Mouse (Mus musculus): Measurements from ENCODE around the gene Prr12. TPM values are rescaled to one million over a fixed set of nuclear protein-coding genes. Genes with fewer than 3 reads are reported as not detected.

The Prr12 gene
- polyA plus RNA-seq, 1 experiment, result 20.5 TPM

GRCm38 (mm10) chr7:45052181-45052861, 360 bp downstream of the Prr12 start:
- peak in 1 of 2 experiments; percentile 59 for DNase-seq (ENCODE audit: extremely low spot score in 1 of 2, low spot score in 1 of 2)

- no peak for DNase-seq (ENCODE audit: extremely low spot score in 1 of 2, low spot score in 1 of 2)
Measured at GRCm38 (mm10) chr7:45051601-45051974, 1.1 kb downstream of the Prr12 start.

GRCm38 (mm10) chr7:45050945-45051600, 1.6 kb downstream of the Prr12 start:
- DNase-seq (ENCODE audit: extremely low spot score in 1 of 2, low spot score in 1 of 2), result peak; percentile 78 to 79

GRCm38 (mm10) chr7:45048923-45049657, 3.6 kb downstream of the Prr12 start:
- no peak for DNase-seq (ENCODE audit: extremely low spot score in 1 of 2, low spot score in 1 of 2)

- DNase-seq (ENCODE audit: extremely low spot score in 1 of 2, low spot score in 1 of 2), result no peak
Measured at GRCm38 (mm10) chr7:45048001-45048890, 4.4 kb downstream of the Prr12 start.

GRCm38 (mm10) chr7:45047491-45047890, 5.2 kb downstream of the Prr12 start:
- DNase-seq (ENCODE audit: extremely low spot score in 1 of 2, low spot score in 1 of 2), result no peak

- no peak for DNase-seq (ENCODE audit: extremely low spot score in 1 of 2, low spot score in 1 of 2)
Measured at GRCm38 (mm10) chr7:45046853-45047350, 5.8 kb downstream of the Prr12 start.

- DNase-seq (ENCODE audit: extremely low spot score in 1 of 2, low spot score in 1 of 2), result no peak
Measured at GRCm38 (mm10) chr7:45045741-45046140, 6.9 kb downstream of the Prr12 start.

- DNase-seq (ENCODE audit: extremely low spot score in 1 of 2, low spot score in 1 of 2), result no peak
Measured at GRCm38 (mm10) chr7:45043307-45043706, 9.4 kb downstream of the Prr12 start.

GRCm38 (mm10) chr7:45040851-45041250, 11.8 kb downstream of the Prr12 start:
- DNase-seq (ENCODE audit: extremely low spot score in 1 of 2, low spot score in 1 of 2), result no peak

- DNase-seq (ENCODE audit: extremely low spot score in 1 of 2, low spot score in 1 of 2), result no peak
Measured at GRCm38 (mm10) chr7:45038411-45038810, 14.3 kb downstream of the Prr12 start.

- DNase-seq (ENCODE audit: extremely low spot score in 1 of 2, low spot score in 1 of 2), result no peak
Measured at GRCm38 (mm10) chr7:45037720-45038361, 14.8 kb downstream of the Prr12 start.

GRCm38 (mm10) chr7:45036702-45037101, 16.0 kb downstream of the Prr12 start:
- no peak for DNase-seq (ENCODE audit: extremely low spot score in 1 of 2, low spot score in 1 of 2)

- no peak for DNase-seq (ENCODE audit: extremely low spot score in 1 of 2, low spot score in 1 of 2)
Measured at GRCm38 (mm10) chr7:45035631-45036030, 17.1 kb downstream of the Prr12 start.

- no peak for DNase-seq (ENCODE audit: extremely low spot score in 1 of 2, low spot score in 1 of 2)
Measured at GRCm38 (mm10) chr7:45033722-45034359, 18.8 kb downstream of the Prr12 start.

GRCm38 (mm10) chr7:45030857-45031256, 21.8 kb downstream of the Prr12 start:
- no peak for DNase-seq (ENCODE audit: extremely low spot score in 1 of 2, low spot score in 1 of 2)

GRCm38 (mm10) chr7:45029995-45030394, 22.7 kb downstream of the Prr12 start:
- DNase-seq (ENCODE audit: extremely low spot score in 1 of 2, low spot score in 1 of 2), result no peak

GRCm38 (mm10) chr7:45028351-45028750, 24.3 kb downstream of the Prr12 start:
- DNase-seq (ENCODE audit: extremely low spot score in 1 of 2, low spot score in 1 of 2), result no peak

GRCm38 (mm10) chr7:45027761-45028160, 24.9 kb downstream of the Prr12 start:
- DNase-seq (ENCODE audit: extremely low spot score in 1 of 2, low spot score in 1 of 2), result no peak

Measured in frontal cortex, adult 2 months (tissue).